Mouse (Mus musculus) bone marrow, adult 2 months (tissue): ENCODE data around the gene Hspb11. TPM values are rescaled to one million over a fixed set of nuclear protein-coding genes. Genes with fewer than 3 reads are reported as not detected.

Source experiments
- H3K27ac ChIP-seq: fragments of 200-500 bp; 2 replicates; pipeline ENCODE4 v1.5.1; 2012; ENCODE audit warnings: low read depth, mild to moderate bottlenecking, control low read depth, inconsistent platforms, low read length; ENCODE audit not compliant: control insufficient read depth, poor library complexity, insufficient read depth
- H3K4me1 ChIP-seq: fragments of 200-500 bp; 2 replicates; pipeline ENCODE4 v1.6.1; 2011; ENCODE audit warnings: low read length; ENCODE audit not compliant: control insufficient read depth, insufficient read depth
- H3K4me3 ChIP-seq: fragments of 200-500 bp; replicated peaks from 2 replicates; pipeline ENCODE3; 2011; ENCODE audit warnings: mild to moderate bottlenecking, low read depth, low read length, control low read depth; ENCODE audit not compliant: control insufficient read depth
- CTCF ChIP-seq: fragments of 200-500 bp; IDR thresholded peaks from 2 replicates; pipeline ENCODE4 v1.5.1; 2011; ENCODE audit warnings: low read length, control low read depth; ENCODE audit not compliant: control insufficient read depth, insufficient read depth
- POLR2A ChIP-seq: fragments of 200-500 bp; IDR thresholded peaks from 2 replicates; pipeline ENCODE4 v1.6.1; 2011; ENCODE audit warnings: low read depth, mild to moderate bottlenecking, control low read depth, low read length, borderline replicate concordance; ENCODE audit not compliant: control insufficient read depth
- WGBS: fragments of 180-500 bp; shearing (Covaris S2); methylation state at CpG from one replicate; pipeline ENCODE4 v1.1.7; 2018; 5-methylcytosine and 5-hydroxymethylcytosine counted together
- polyA plus RNA-seq: library from polyadenylated mRNA; stranded (reverse); fragments of >200 nt; gene quantifications from 2 replicates; pipeline ENCODE4 v1.2.4, GENCODE M21; 2011; ENCODE audit warnings: low replicate concordance; ENCODE audit not compliant: missing spikeins, insufficient read depth, insufficient read length

Hspb11 gene
- polyA plus RNA-seq, 1 experiment: 2.7 TPM

DNA sequence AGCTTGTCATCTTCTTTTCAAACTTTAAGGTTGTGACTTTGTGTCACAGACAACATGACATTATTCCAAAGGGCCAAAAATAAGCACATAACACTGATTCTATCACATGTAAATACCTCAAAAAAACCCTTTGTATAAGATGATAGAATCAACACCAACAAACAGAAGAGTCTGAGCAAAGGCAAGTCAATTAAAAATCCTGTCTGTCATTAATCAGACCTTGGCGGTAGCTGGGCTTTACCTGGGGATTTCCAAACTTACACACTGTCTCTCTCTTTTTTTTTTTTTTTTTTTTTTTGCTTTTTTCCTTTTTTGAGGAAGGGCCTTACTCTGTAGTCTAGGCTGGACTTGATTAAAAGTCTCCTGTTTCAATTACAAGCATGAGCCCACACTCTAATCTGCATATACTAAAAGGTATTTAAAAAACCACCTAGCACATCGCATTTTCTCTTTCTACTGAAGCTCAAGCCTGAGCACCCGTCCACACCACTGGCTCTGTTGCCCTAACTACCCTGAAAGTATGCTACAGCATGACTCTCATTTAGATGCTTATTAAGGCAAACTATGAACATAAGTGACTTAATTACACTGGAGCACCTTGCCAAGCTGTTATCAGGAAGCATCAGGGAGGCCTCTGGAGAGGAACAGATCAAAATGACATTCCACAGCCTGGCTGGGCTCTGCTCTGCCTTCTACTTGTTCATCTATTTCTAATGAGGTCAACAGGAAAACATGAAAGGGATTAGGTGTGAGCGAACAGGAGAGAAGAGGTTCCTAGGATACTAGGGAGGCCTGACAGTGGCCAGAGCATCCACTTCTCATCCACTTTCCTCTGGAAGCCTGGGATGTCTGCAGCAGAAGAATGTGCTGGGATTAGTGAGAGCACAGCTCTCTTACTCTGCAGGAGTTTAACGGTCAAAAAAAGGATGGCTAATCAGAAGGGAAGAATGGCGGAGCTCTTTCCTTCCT lies 9.7 kb upstream of the Hspb11 start:
- Histone ChIP-seq H3K4me1 (no peaks in the 10 kb centered on the region; the same call in 1 of the 2 replicates), H3K4me3 (no peak overlapping the region), H3K27ac (no peak overlapping the region)
- no peak for TF ChIP-seq CTCF
- TF ChIP-seq POLR2A: no peak
- 87% methylated on average over 6 of the region's 6 CpGs for WGBS

DNA sequence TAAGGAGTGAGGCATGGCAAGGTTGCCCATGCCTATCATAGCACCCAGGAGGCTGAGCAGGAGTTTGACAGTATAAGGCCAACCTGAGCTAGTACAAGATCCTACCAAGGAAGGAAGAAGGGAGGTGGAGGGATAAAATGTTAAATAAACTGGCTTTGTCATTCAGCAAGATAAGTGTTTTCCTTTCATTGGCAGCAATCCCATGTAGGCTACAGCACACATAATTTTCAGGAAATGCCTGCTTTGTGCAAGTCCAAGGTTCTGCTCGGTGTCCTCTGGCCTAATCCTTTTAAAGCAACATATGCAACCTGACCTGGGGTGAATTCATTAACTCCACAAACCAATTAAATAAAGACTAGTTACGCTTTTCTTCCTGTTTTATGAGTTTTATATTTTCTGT lies 8.0 kb upstream of the Hspb11 start:
- 58% methylated on average over 2 of the region's 2 CpGs for WGBS
- Histone ChIP-seq H3K4me1 (no peaks in the 10 kb centered on the region; the same call in 1 of the 2 replicates), H3K27ac (no peak overlapping the region), H3K4me3 (no peak overlapping the region)
- TF ChIP-seq CTCF (no peak), POLR2A (no peak)

DNA sequence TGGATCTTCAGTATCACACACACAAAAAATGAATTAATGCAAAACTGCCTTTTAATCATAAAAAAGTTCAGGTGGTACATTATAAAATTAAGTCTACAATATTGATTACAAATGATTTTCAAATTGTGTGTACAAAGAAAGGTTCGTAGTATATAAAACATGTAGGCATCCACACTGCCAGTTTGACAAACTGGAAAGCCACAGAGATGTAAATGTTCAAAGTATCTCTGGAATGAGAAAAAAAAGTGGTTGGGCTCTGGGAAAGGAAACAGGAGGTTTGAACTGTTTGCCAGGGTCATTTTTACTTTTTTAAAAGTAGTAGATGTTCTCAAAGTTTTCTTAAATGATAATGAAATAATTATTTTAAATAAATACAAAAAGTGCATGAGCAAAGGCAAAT lies 7.4 kb upstream of the Hspb11 start:
- Histone ChIP-seq H3K4me1 (no peaks in the 10 kb centered on the region; the same call in 1 of the 2 replicates), H3K27ac (no peak overlapping the region), H3K4me3 (no peak overlapping the region)
- no peak for TF ChIP-seq POLR2A
- no peak for TF ChIP-seq CTCF
- WGBS: 75% methylated on average over 1 of the region's 1 CpGs

DNA sequence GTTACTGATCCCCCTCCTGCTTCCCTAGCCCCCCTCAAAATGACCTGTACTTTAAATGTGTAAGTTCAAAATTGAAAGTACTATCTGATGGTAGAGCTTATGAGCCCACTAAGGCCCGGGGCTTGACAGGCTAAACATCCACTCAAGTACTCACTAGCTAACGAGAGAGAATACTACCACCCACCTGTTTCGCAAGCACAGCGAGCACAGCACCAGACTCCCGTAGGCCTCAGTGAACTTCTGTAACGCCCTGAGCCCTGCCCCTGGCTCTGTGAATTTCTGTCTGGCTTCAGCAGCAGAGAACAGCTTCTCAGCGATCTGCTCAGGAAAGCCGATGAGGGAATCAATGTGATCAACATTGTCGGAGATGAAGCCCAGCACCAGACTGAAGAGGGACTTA lies 6.3 kb upstream of the Hspb11 start:
- no peak overlapping the region for H3K27ac ChIP-seq
- no peak for TF ChIP-seq POLR2A
- TF ChIP-seq CTCF: no peak
- no peaks in the 10 kb centered on the region; the same call in 1 of the 2 replicates for H3K4me1 ChIP-seq
- 66% methylated on average over 9 of the region's 9 CpGs for WGBS
- no peak overlapping the region for H3K4me3 ChIP-seq

DNA sequence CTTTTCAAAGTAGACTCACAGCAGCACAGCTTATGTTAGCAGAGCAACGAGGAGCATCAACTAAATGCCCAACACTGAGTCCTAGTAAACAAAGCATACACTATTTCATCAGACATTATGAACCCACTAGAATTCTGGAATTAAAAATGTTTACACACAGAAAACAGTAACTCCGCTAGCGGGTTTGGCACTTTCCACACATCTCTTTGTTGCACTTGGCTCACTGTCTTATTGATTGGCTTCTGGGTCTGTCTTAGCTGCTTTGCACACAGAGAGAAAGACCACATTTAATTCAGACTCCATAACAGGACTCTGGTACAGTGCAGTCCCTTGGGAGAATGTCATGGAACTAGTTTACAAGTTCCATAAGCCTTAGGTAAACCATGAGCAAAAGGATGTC lies 5.3 kb upstream of the Hspb11 start:
- whole genome bisulfite sequencing: 89% methylated on average over 3 of the region's 3 CpGs
- no peak overlapping the region for H3K4me3 ChIP-seq
- TF ChIP-seq POLR2A: no peak
- no peak for TF ChIP-seq CTCF
- peaks cover 1% of the 10 kb centered on the region; the same call in 1 of the 2 replicates for H3K4me1 ChIP-seq
- H3K27ac ChIP-seq: no peak overlapping the region

DNA sequence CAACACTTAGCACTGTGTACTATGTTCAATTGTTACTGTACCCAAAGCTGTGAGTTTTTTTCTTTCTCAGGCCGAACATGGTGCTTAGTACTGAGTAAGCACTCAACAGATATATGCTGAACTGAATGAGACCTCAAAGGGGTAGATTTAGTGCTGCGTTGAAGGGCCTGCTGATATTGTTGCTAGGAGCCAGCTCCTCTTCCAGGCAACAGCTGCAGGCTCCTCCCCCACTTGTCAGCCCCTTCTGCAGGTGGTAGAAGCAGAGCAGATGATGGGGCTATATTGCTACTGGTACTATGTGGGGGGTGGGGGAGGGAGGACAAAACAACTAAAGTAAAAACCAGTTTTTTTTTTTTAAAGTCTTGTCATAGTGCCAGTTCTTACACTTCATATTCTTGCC lies 3.9 kb upstream of the Hspb11 start:
- Histone ChIP-seq H3K27ac (no peak overlapping the region), H3K4me1 (peaks cover 1% of the 10 kb centered on the region; the same call in 1 of the 2 replicates), H3K4me3 (no peak overlapping the region)
- WGBS: 77% methylated on average over 2 of the region's 2 CpGs
- TF ChIP-seq CTCF (no peak), POLR2A (no peak)

DNA sequence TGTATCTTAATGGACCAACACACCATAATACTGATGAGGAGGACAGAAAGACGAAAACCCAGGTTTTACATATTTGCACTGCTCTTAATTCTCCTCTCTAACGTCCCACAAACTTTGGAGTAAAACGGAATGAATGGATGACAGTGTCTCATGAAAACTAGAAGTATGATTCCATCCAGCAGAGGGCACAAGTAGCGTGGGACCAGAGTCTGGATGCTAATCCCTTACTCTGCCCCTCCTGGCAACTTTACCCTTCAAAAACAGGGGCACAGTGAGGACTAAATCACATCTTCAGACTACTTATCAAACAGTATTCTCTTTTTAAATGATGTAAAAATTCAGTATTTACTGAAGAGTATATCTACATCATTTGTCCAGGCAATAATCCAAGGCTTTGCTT lies 2.9 kb upstream of the Hspb11 start:
- Histone ChIP-seq H3K4me1 (peaks cover 1% of the 10 kb centered on the region; the same call in 1 of the 2 replicates), H3K27ac (no peak overlapping the region), H3K4me3 (no peak overlapping the region)
- TF ChIP-seq POLR2A: no peak
- TF ChIP-seq CTCF: peak; percentile 59
- 20% methylated on average over 4 of the region's 4 CpGs for WGBS

DNA sequence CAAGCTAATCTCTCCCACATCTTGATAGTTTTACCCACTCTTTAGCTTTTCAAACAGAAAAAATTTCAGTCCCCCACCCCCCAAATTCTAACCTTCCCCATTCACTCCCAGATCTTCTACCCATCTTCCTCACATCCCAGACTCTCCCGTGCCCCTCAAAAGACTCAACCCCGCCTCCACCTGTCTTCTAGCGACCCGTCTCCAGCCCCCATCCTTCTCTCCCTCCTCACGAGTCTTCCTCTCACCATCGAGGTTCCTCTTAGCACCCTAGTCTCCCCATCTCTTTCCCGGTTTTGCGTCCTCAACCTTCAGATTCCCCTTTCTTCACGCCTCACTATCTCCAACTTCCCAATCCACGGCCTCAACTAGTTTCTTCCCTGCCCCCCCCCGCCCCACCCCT lies 871 bp upstream of the Hspb11 start:
- peak overlapping the region; percentile 49 for H3K4me3 ChIP-seq
- H3K27ac ChIP-seq: no peak overlapping the region
- WGBS: 4% methylated on average over 11 of the region's 11 CpGs
- peaks cover 1% of the 10 kb centered on the region; the same call in 1 of the 2 replicates for H3K4me1 ChIP-seq
- TF ChIP-seq CTCF: no peak
- no peak for TF ChIP-seq POLR2A

DNA sequence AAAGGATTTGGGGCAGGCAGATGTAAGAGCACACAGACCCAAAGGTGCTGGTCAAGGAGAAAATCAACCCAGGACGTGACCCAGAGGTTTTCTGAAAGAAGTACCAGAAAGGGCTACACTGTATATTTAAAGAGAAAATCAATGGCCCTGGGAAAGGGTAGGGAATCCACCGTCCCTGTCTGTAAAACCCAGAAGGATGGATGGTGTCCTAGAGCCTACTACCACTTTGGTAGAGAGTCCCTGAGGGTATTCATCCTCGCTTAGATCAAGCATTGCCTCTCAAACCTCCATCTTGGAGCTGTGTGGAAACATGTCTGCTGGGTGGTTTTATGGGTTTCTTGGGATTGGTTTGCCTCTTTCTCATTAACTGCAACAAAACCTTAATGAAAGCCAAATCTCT lies 1.0 kb downstream of the Hspb11 start:
- WGBS: 59% methylated on average over 3 of the region's 3 CpGs
- no peak overlapping the region for H3K27ac ChIP-seq
- no peak overlapping the region for H3K4me3 ChIP-seq

More for the DNA sequence above, 1.0 kb downstream of the Hspb11 start:
- peaks cover 1% of the 10 kb centered on the region; the same call in 1 of the 2 replicates for H3K4me1 ChIP-seq
- no peak for TF ChIP-seq CTCF
- no peak for TF ChIP-seq POLR2A
